9 mouse cellular contexts compared by ENCODE assay signal in genomic region chr6:38919135-38919740, GRCm38 (mm10). TPM values are rescaled to one million over a fixed set of nuclear protein-coding genes. Genes with fewer than 3 reads are reported as not detected.
DNase-seq lines count a peak whose midpoint lies in the region; ATAC-seq lines count a peak whose summit lies in the region.
"Had no signal": no experiment of that assay in that cellular context is flagged by ENCODE, and none has a peak within 500 bp of the region (broad histone marks: within the 10 kb centered on the region; RNA-seq: fewer than 3 reads in every experiment).

No protein-coding gene starts in this region.

- no peaks in the 10 kb centered on the region for H3K27me3 ChIP-seq in heart, embryonic 13.5 days (replicated peaks)
- no peaks in the 10 kb centered on the region for H3K27me3 ChIP-seq in limb, embryonic 10.5 days (ENCODE audit: low read depth, poor library complexity, severe bottlenecking)

- H3K27ac ChIP-seq in heart, embryonic 13.5 days (replicated peaks), result no peak overlapping the region
- H3K27ac ChIP-seq in limb, embryonic 10.5 days, result no peak overlapping the region

- no peak overlapping the region; the same call in 1 of the 2 replicates for H3K9ac ChIP-seq in heart, embryonic 13.5 days

- 82% methylated on average over 14 of the region's 14 CpGs for WGBS in heart, embryonic 13.5 days
- 91% methylated on average over 14 of the region's 14 CpGs for WGBS in limb, embryonic 10.5 days

- no peak for ATAC-seq in heart, embryonic 13.5 days (ENCODE audit: extremely low read depth, insufficient number of reproducible peaks, low FRiP score, low TSS enrichment)
- ATAC-seq in hematopoietic stem cell, adult 5-6 weeks (replicated peaks in 1 of 2; ENCODE audit: insufficient read depth in 1 of 2, low FRiP score in 2 of 2, low TSS enrichment in 1 of 2, low read depth in 1 of 2, poor library complexity in 2 of 2, severe bottlenecking in 2 of 2), result peak; percentile 57 to 61
- ATAC-seq in megakaryocyte progenitor cell, adult 5-6 weeks (replicated peaks; ENCODE audit: poor library complexity), result peak; percentile 25; the same call in 1 of the 2 replicates
- no peak for ATAC-seq in CD4-positive, CD25-positive, alpha-beta regulatory T cell, adult 4 months
- ATAC-seq: hindbrain, embryonic 16.5 days had no signal

- peaks cover 72% of the 10 kb centered on the region for H3K4me1 ChIP-seq in heart, embryonic 13.5 days
- no peaks in the 10 kb centered on the region; the same call in 1 of the 2 replicates for H3K4me1 ChIP-seq in limb, embryonic 10.5 days

- no peak for DNase-seq in heart, adult 9 months (ENCODE audit: low spot score in 2 of 2)
- peak; percentile 79 for DNase-seq in kidney, postnatal 14 days
- DNase-seq in limb, embryonic 10.5 days (ENCODE audit: low spot score), result no peak
- DNase-seq in frontal cortex, postnatal 14 days (ENCODE audit: low spot score in 2 of 2), result no peak

- peak overlapping the region; percentile 2; the same call in 1 of the 2 replicates for H3K4me3 ChIP-seq in heart, embryonic 13.5 days
- no peak overlapping the region for H3K4me3 ChIP-seq in limb, embryonic 10.5 days

- H3K4me2 ChIP-seq in heart, embryonic 13.5 days, result peak overlapping the region; percentile 7; the same call in 1 of the 2 replicates

- H3K9me3 ChIP-seq in heart, embryonic 13.5 days, result no peaks in the 10 kb centered on the region
- H3K9me3 ChIP-seq in limb, embryonic 10.5 days (replicated peaks), result no peaks in the 10 kb centered on the region

- no peaks in the 10 kb centered on the region for H3K36me3 ChIP-seq in heart, embryonic 13.5 days
- no peaks in the 10 kb centered on the region for H3K36me3 ChIP-seq in limb, embryonic 10.5 days

RNA-seq across cellular contexts. Expression of gene Hipk2, which starts 43.3 kb away (rescaled TPM):
- 9.5 and 10.4 TPM in 2 replicates for polyA plus RNA-seq in heart, embryonic 13.5 days (2015; fragmentation: Nextera tagmentation; extraction: Ambion mirVana)
- total RNA-seq in hematopoietic stem cell, adult 5-6 weeks (2017), result 11.8 and 14.1 TPM in 2 replicates
- 58.0 and 60.1 TPM in 2 replicates for total RNA-seq in megakaryocyte progenitor cell, adult 5-6 weeks (2015)
- 9.0 and 12.6 TPM in 2 replicates for total RNA-seq in megakaryocyte progenitor cell, adult 5-6 weeks (2017)
- 10 to 100 TPM; 16.1 to 16.5 TPM for polyA plus RNA-seq in CD4-positive, CD25-positive, alpha-beta regulatory T cell, adult 4 months (2017; shearing (Covaris generic))
- polyA plus RNA-seq in limb, embryonic 10.5 days (2016; fragmentation: Nextera tagmentation; extraction: Ambion mirVana), result 20.6 and 21.8 TPM in 2 replicates

RNA-seq across cellular contexts. Expression of gene Tbxas1, which starts 44.0 kb away (rescaled TPM):
- 2.4 TPM in 2 replicates for polyA plus RNA-seq in heart, embryonic 13.5 days (2015; fragmentation: Nextera tagmentation; extraction: Ambion mirVana)
- 53.0 and 76.5 TPM in 2 replicates for total RNA-seq in hematopoietic stem cell, adult 5-6 weeks (2017)
- total RNA-seq in megakaryocyte progenitor cell, adult 5-6 weeks (2015), result 11.3 and 15.9 TPM in 2 replicates
- total RNA-seq in megakaryocyte progenitor cell, adult 5-6 weeks (2017), result 13.1 TPM in 2 replicates
- polyA plus RNA-seq in CD4-positive, CD25-positive, alpha-beta regulatory T cell, adult 4 months (2017; shearing (Covaris generic)), result under 1 TPM in 1 of 2 experiments, not detected in 1; 0.91 TPM
- 1.1 TPM in 2 replicates for polyA plus RNA-seq in limb, embryonic 10.5 days (2016; fragmentation: Nextera tagmentation; extraction: Ambion mirVana)

Comparison
In these comparisons a context has a peak if more than half of its experiments do, and no peak if none do; other contexts are left out.
1. ATAC-seq: peak in hematopoietic stem cell, adult 5-6 weeks (2 of 2) and megakaryocyte progenitor cell, adult 5-6 weeks (single experiment); none in heart, embryonic 13.5 days (single experiment) and CD4-positive, CD25-positive, alpha-beta regulatory T cell, adult 4 months (single experiment).